Mouse (Mus musculus) kidney, postnatal 0 days (tissue): ENCODE results near the gene Lgsn. TPM values are rescaled to one million over a fixed set of nuclear protein-coding genes. Genes with fewer than 3 reads are reported as not detected.
A peak's percentile ranks its signal among the peaks of the same experiment; 100 is the strongest.

ENCODE experiments used
- ATAC-seq: fragments of 200-750 bp; cut with Nextera tagmentation; replicated peaks from 2 replicates; pipeline ENCODE4 v1.8.0; 2017; ENCODE audit warnings: low read depth, moderate number of reproducible peaks, moderate TSS enrichment, moderate library complexity; ENCODE audit not compliant: low FRiP score
- DNase-seq: peaks from one replicate; pipeline ENCODE4 v3.0.0-alpha.2; 2016; ENCODE audit warnings: low spot score
- H3K27ac ChIP-seq: fragments of 300-500 bp; sonication (generic); 2 replicates; pipeline ENCODE4 v1.5.1; 2014; ENCODE audit warnings: mild to moderate bottlenecking
- H3K27me3 ChIP-seq: fragments of 300-500 bp; sonication (generic); 2 replicates; pipeline ENCODE4 v1.6.1; 2014; ENCODE audit warnings: low read length, mixed read lengths; ENCODE audit not compliant: insufficient read depth
- H3K36me3 ChIP-seq: fragments of 300-500 bp; sonication (generic); 2 replicates; pipeline ENCODE4 v1.6.1; 2014; ENCODE audit warnings: low read length, mixed read lengths; ENCODE audit not compliant: insufficient read depth
- H3K4me1 ChIP-seq: fragments of 300-500 bp; sonication (generic); replicated peaks from 2 replicates; pipeline ENCODE4 v1.6.1; 2014; ENCODE audit warnings: antibody characterized with exemption, low read length, mixed read lengths; ENCODE audit not compliant: insufficient read depth
- H3K4me2 ChIP-seq: fragments of 300-500 bp; sonication (generic); 2 replicates; pipeline ENCODE4 v1.6.1; 2014; ENCODE audit warnings: mild to moderate bottlenecking, low read length, moderate library complexity, mixed read lengths
- H3K4me3 ChIP-seq: fragments of 300-500 bp; sonication (generic); replicated peaks from 2 replicates; pipeline ENCODE4 v1.5.1; 2014; ENCODE audit warnings: low read depth, low read length
- H3K9ac ChIP-seq: fragments of 300-500 bp; sonication (generic); 2 replicates; pipeline ENCODE4 v1.6.1; 2014; ENCODE audit warnings: low read depth, low read length
- H3K9me3 ChIP-seq: fragments of 300-500 bp; sonication (generic); replicated peaks from 2 replicates; pipeline ENCODE4 v1.6.1; 2016; ENCODE audit warnings: low read length, inconsistent platforms, mixed read lengths
- CTCF ChIP-seq: IDR thresholded peaks from 2 replicates; pipeline ENCODE4 v1.5.1; 2016; ENCODE audit warnings: antibody characterized with exemption, low read depth, mild to moderate bottlenecking, moderate library complexity
- WGBS: fragments of 180-500 bp; shearing (Covaris S2); extraction: QIAGEN DNeasy Blood & Tissue Kit; methylation state at CpG from one replicate; pipeline ENCODE4 v1.1.7; 2014; 5-methylcytosine and 5-hydroxymethylcytosine counted together
- polyA plus RNA-seq: library from polyadenylated mRNA; unstranded; fragments of >200 nt; fragmentation: Nextera tagmentation; extraction: Ambion mirVana; gene quantifications from 2 replicates; pipeline ENCODE4 v1.2.1, GENCODE M21; 2015

The Lgsn gene
- polyA plus RNA-seq, 1 experiment from 2014 or later, result not detected

GRCm38 (mm10) chr1:31152799-31153426, 23.3 kb upstream of the Lgsn start:
- H3K4me3 ChIP-seq, result no peak overlapping the region
- no peaks in the 10 kb centered on the region for H3K36me3 ChIP-seq
- no peak overlapping the region for H3K9ac ChIP-seq
- TF ChIP-seq CTCF, result peak; percentile 61; the same call in 1 of the 2 replicates
- ATAC-seq, result no peak
- H3K4me2 ChIP-seq, result no peak overlapping the region
- H3K27me3 ChIP-seq, result no peaks in the 10 kb centered on the region
- H3K9me3 ChIP-seq, result no peaks in the 10 kb centered on the region
- WGBS, result 54% methylated on average over 2 of the region's 2 CpGs
- no peak overlapping the region for H3K27ac ChIP-seq
- peak; percentile 18 for DNase-seq
- H3K4me1 ChIP-seq, result no peaks in the 10 kb centered on the region

DNA sequence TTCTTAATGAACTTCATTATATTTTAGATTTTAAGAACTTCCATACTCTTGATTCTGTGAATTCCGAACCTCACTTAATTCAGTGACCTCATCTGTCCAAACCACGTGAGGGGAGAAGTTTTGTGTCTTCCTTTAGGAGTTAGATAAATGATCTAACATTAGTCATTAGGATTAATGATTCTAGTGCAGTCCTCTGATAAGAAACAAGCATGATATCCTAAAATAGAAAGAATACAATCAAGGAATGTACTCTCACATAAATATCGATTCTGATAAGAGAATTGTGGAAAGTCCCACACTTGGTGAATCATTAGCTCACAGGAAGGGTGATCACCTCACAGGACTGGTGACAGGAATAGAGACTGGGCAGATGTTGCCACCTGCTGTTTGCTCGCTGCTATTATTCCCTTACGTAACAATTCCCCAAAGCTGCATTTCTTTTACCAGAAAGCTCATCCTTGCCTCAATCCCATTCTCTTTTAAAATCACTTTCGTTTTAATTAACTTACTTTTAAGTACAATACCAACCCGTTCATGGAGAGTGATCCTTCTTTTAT, 22.3 kb upstream of the Lgsn start:
- Histone ChIP-seq H3K4me2 (no peak overlapping the region), H3K27ac (no peak overlapping the region), H3K27me3 (no peaks in the 10 kb centered on the region), H3K9me3 (no peaks in the 10 kb centered on the region), H3K4me3 (no peak overlapping the region), H3K36me3 (no peaks in the 10 kb centered on the region), H3K9ac (no peak overlapping the region), H3K4me1 (no peaks in the 10 kb centered on the region)
- DNase-seq (peak; percentile 89), ATAC-seq (peak; percentile 71; the same call in 1 of the 2 replicates)
- peak; percentile 96 for TF ChIP-seq CTCF
- WGBS, result 14% methylated on average over 7 of the region's 7 CpGs

DNA sequence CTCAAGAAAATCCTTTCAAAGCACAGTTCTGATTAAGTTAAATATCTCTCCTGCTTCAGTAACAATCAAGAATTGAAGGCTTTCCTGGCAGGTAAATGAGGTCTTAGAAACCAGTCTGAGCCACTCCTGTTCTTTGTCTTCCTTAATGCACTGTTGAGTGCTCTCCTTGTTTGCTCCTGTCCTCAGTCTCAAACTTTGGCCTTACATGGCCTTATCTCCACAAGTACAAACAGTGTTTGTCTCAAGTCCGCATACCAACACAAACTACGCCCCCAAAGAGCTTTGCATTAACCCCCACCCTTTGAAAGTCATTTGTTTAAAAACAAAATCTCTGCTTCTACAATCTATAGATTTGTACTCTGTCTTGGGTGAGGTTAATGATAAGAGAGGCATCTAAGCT, 20.0 kb upstream of the Lgsn start:
- Histone ChIP-seq H3K4me3 (no peak overlapping the region), H3K27ac (no peak overlapping the region), H3K9ac (no peak overlapping the region), H3K4me1 (no peaks in the 10 kb centered on the region), H3K4me2 (no peak overlapping the region), H3K9me3 (no peaks in the 10 kb centered on the region), H3K27me3 (no peaks in the 10 kb centered on the region), H3K36me3 (no peaks in the 10 kb centered on the region)
- WGBS, result 81% methylated on average over 2 of the region's 2 CpGs
- no peak for DNase-seq
- TF ChIP-seq CTCF, result no peak
- ATAC-seq, result no peak

GRCm38 (mm10) chr1:31156884-31157283, 19.3 kb upstream of the Lgsn start:
- no peak for TF ChIP-seq CTCF
- 65% methylated on average over 2 of the region's 2 CpGs for WGBS
- Histone ChIP-seq H3K27me3 (no peaks in the 10 kb centered on the region), H3K4me1 (no peaks in the 10 kb centered on the region), H3K9me3 (no peaks in the 10 kb centered on the region), H3K27ac (no peak overlapping the region), H3K9ac (no peak overlapping the region), H3K4me3 (no peak overlapping the region), H3K4me2 (no peak overlapping the region), H3K36me3 (no peaks in the 10 kb centered on the region)
- DNase-seq (peak; percentile 14), ATAC-seq (peak; percentile 67; the same call in 1 of the 2 replicates)

- Histone ChIP-seq H3K9me3 (no peaks in the 10 kb centered on the region), H3K27ac (no peak overlapping the region), H3K4me3 (no peak overlapping the region), H3K27me3 (no peaks in the 10 kb centered on the region), H3K4me2 (no peak overlapping the region), H3K36me3 (no peaks in the 10 kb centered on the region), H3K9ac (no peak overlapping the region), H3K4me1 (no peaks in the 10 kb centered on the region)
- WGBS, result 43% methylated on average over 18 of the region's 18 CpGs
- TF ChIP-seq CTCF, result no peak
- peak; percentile 54; the same call in 1 of the 2 replicates for ATAC-seq
- DNase-seq, result no peak
Observed at GRCm38 (mm10) chr1:31164527-31165189, 11.5 kb upstream of the Lgsn start.

DNA sequence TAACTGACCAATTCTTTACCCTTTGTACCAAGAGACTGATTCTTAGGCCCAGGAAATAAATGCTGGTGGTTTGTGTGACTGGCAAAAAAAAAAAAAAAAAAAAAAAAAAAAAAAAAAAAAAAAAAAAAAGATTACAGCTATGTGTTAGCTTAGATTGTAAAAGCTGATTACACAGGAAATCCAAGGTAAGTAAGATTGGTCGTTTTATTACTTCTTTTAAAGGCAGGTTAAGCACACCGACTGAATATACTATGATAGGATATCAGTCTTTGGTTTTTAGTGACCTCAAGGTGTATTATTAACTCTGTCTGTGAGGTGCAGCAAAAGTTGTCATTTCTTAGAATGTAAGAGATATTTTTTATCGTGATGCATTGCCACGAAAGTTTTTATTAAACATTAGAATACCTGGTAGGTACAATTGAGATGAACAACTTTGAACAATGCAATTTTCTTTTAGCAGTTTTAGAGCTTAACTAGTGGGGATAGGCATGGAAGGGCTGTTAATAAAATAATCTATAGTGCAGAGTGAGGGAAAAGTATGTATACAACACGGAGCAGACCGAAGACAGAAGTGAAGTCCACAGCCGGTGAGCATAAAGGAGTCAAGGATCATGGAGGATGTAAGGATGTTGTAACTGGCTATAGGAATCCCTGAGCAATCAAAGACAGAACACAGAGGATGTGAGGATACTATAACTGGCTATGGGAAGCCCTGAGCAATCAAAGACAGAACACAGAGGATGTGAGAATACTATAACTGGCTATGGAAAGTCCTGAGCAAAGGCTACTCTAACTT, 10.7 kb upstream of the Lgsn start:
- TF ChIP-seq CTCF, result no peak
- Histone ChIP-seq H3K4me1 (no peaks in the 10 kb centered on the region), H3K27me3 (no peaks in the 10 kb centered on the region), H3K27ac (no peak overlapping the region), H3K4me3 (no peak overlapping the region), H3K4me2 (no peak overlapping the region), H3K9ac (no peak overlapping the region), H3K36me3 (no peaks in the 10 kb centered on the region), H3K9me3 (no peaks in the 10 kb centered on the region)
- ATAC-seq (no peak), DNase-seq (no peak)
- WGBS, result 83% methylated on average over 7 of the region's 7 CpGs
